ENCODE assay signal across 20 mouse cellular contexts in genomic region chr7:90440044-90440443, GRCm38 (mm10). TPM values are rescaled to one million over a fixed set of nuclear protein-coding genes. Genes with fewer than 3 reads are reported as not detected.
A peak's percentile ranks its signal among the peaks of the same experiment; 100 is the strongest.
DNase-seq lines count a peak whose midpoint lies in the region; ATAC-seq and TF ChIP-seq lines count a peak whose summit lies in the region.
"Had no signal": no experiment of that assay in that cellular context is flagged by ENCODE, and none has a peak within 500 bp of the region (broad histone marks: within the 10 kb centered on the region; RNA-seq: fewer than 3 reads in every experiment).

No protein-coding gene starts in this region.

- ATAC-seq in lung, postnatal 0 days, result no peak
- ATAC-seq: activated CD4-positive, CD25-positive, alpha-beta regulatory T cell, adult 4 months; CD4-positive, CD25-positive, alpha-beta regulatory T cell, adult 4 months; Patski had no signal

- H3K9me3 ChIP-seq in lung, postnatal 0 days (ENCODE audit: low read length), result no peaks in the 10 kb centered on the region
- H3K9me3 ChIP-seq in MEL (replicated peaks; ENCODE audit: insufficient read depth, low read length), result no peaks in the 10 kb centered on the region
- H3K9me3 ChIP-seq: G1E had no signal

- peaks cover 21% of the 10 kb centered on the region for H3K79me2 ChIP-seq in MEL (ENCODE audit: control insufficient read depth, insufficient read depth, low read length, poor library complexity)

- 68% methylated on average over 4 of the region's 4 CpGs for WGBS in lung, postnatal 0 days
- 56% methylated on average over 4 of the region's 4 CpGs for WGBS in lung, adult 2 months

- TF ChIP-seq POLR2A in lung, adult 2 months (IDR thresholded peaks at IDR 0.05; ENCODE audit: borderline replicate concordance, extremely low read depth, low read depth, low read length), result no peak
- no peak for TF ChIP-seq POLR2A in MEL (IDR thresholded peaks at IDR 0.05; ENCODE audit: control insufficient read depth in 1 of 2, insufficient read depth in 1 of 2, low read depth in 1 of 2, low read length in 2 of 2, poor library complexity in 1 of 2)

- H3K4me3 ChIP-seq in lung, postnatal 0 days (ENCODE audit: low read depth, low read length), result no peak overlapping the region
- H3K4me3 ChIP-seq in lung, adult 2 months (replicated peaks; ENCODE audit: extremely low read depth, low read depth, low read length), result no peak overlapping the region
- H3K4me3 ChIP-seq in MEL (ENCODE audit: control insufficient read depth in 1 of 2, insufficient read depth in 1 of 2, low read depth in 2 of 2, low read length in 2 of 2), result no peak overlapping the region

- no peaks in the 10 kb centered on the region for H3K27me3 ChIP-seq in lung, postnatal 0 days (replicated peaks; ENCODE audit: insufficient read depth, low read length)
- H3K27me3 ChIP-seq in MEL (ENCODE audit: control insufficient read depth in 1 of 2, insufficient read depth in 2 of 2, low read length in 2 of 2), result no peaks in the 10 kb centered on the region
- H3K27me3 ChIP-seq: CH12.LX, Patski had no signal

- no peak overlapping the region for H3K27ac ChIP-seq in lung, postnatal 0 days (ENCODE audit: low read length)
- peak overlapping the region; percentile 26; the same call in 1 of the 2 replicates for H3K27ac ChIP-seq in MEL (ENCODE audit: control insufficient read depth, low read depth, low read length)

- H3K36me3 ChIP-seq in lung, postnatal 0 days (ENCODE audit: insufficient read depth, low read length), result no peaks in the 10 kb centered on the region
- H3K36me3 ChIP-seq in MEL (ENCODE audit: control insufficient read depth in 1 of 2, insufficient read depth in 2 of 2, low read length in 2 of 2), result peaks cover 0 to 6% of the 10 kb centered on the region in 2 experiments; a peak in 3 of 4 replicates

- no peak overlapping the region for H3K9ac ChIP-seq in lung, postnatal 0 days (replicated peaks; ENCODE audit: low read depth)
- no peak overlapping the region for H3K9ac ChIP-seq in MEL (ENCODE audit: control insufficient read depth, low read depth, low read length, poor library complexity, severe bottlenecking)

- peak; percentile 66 for TF ChIP-seq EP300 in lung, postnatal 0 days (IDR thresholded peaks at IDR 0.05)
- TF ChIP-seq EP300 in MEL (IDR thresholded peaks at IDR 0.05; ENCODE audit: low read depth in 1 of 2, low read length in 2 of 2), result peak; percentile 40 to 54; a peak in 1 of 4 replicates

- no peak for TF ChIP-seq RAD21 in MEL (IDR thresholded peaks at IDR 0.05; ENCODE audit: low read depth, low read length)

- H3K4me1 ChIP-seq in lung, postnatal 0 days (ENCODE audit: insufficient read depth, low read depth, low read length), result no peaks in the 10 kb centered on the region; the same call in 1 of the 2 replicates
- no peaks in the 10 kb centered on the region for H3K4me1 ChIP-seq in lung, adult 2 months (ENCODE audit: control insufficient read depth, insufficient read depth, low read length)
- peaks cover 0 to 4% of the 10 kb centered on the region in 2 experiments; a peak in 2 of 4 replicates for H3K4me1 ChIP-seq in MEL (ENCODE audit: control insufficient read depth in 1 of 2, insufficient read depth in 2 of 2, low read length in 2 of 2)

- no peak overlapping the region for H3K4me2 ChIP-seq in lung, postnatal 0 days (replicated peaks; ENCODE audit: low read depth, low read length)

- no peak for TF ChIP-seq CTCF in lung, postnatal 0 days (IDR thresholded peaks at IDR 0.05)
- no peak for TF ChIP-seq CTCF in lung, adult 2 months (IDR thresholded peaks at IDR 0.05; ENCODE audit: insufficient read depth, low read length)
- TF ChIP-seq CTCF in MEL (IDR thresholded peaks at IDR 0.05 in 2 of 3, conservative IDR thresholded peaks at IDR 0.05 in 1 of 3; ENCODE audit: control insufficient read depth in 1 of 3, insufficient read depth in 1 of 3, low read depth in 2 of 3, low read length in 3 of 3, poor library complexity in 1 of 3, severe bottlenecking in 1 of 3), result no peak

- DNase-seq in lung, postnatal 0 days (ENCODE audit: low spot score), result no peak
- no peak for DNase-seq in lung, adult 2 months
- peak; percentile 45 for DNase-seq in MEL (ENCODE audit: low read depth, low spot score)
- DNase-seq in layer of hippocampus, adult 8-10 months (ENCODE audit: low spot score in 2 of 2), result no peak
- DNase-seq: adrenal gland, adult 2 months; adrenal gland, adult 8-10 months; adrenal gland, postnatal 10 days; adrenal gland, postnatal 14 days; adrenal gland, postnatal 25 days; adrenal gland, postnatal 36 days; B cell, adult 2 months; cerebellum, adult 11 months; cerebellum, adult 11-12 months; cerebellum, adult 18-20 months; cerebellum, adult 2 months had no signal

TF ChIP-seq in MEL, 35 proteins besides CTCF, POLR2A, EP300 and RAD21:
- peak; percentile 47 for TF ChIP-seq GATA1 (IDR thresholded peaks at IDR 0.05; ENCODE audit: low read depth, low read length)
- no peak for TF ChIP-seq MYB (IDR thresholded peaks at IDR 0.05; ENCODE audit: low read depth, low read length)
- no peak for TF ChIP-seq TBP (IDR thresholded peaks at IDR 0.05; ENCODE audit: low read depth, low read length)
- TF ChIP-seq TAL1 (IDR thresholded peaks at IDR 0.05; ENCODE audit: low read length), result peak; percentile 39; the same call in 1 of the 2 replicates

RNA-seq across cellular contexts. Expression of gene Crebzf, which starts 2.5 kb away (rescaled TPM):
- polyA plus RNA-seq in lung, postnatal 0 days (2015; fragmentation: Nextera tagmentation; extraction: Ambion mirVana), result 23.7 and 28.7 TPM in 2 replicates
- 41.3 and 57.3 TPM in 2 replicates for polyA plus RNA-seq in lung, adult 2 months (2012; rRNA removed)
- 54.6 and 63.3 TPM in 2 replicates for total RNA-seq in MEL (2012; rRNA removed)
- 100 to 1,000 TPM in 1 of 2 experiments, 10 to 100 TPM in 1; 78.9 to 152 TPM for polyA plus RNA-seq in MEL (2012; ENCODE audit: insufficient read depth in 1 of 2, insufficient read length in 2 of 2, low read depth in 1 of 2, low replicate concordance in 2 of 2, missing spikeins in 1 of 2)
- 10 to 100 TPM; 74.6 to 91.6 (median 86.8) TPM for total RNA-seq in layer of hippocampus, adult 8-10 months (2022)

RNA-seq across cellular contexts. Expression of gene Ccdc89, which starts 13.7 kb away (rescaled TPM):
- 1.2 and 1.4 TPM in 2 replicates for polyA plus RNA-seq in lung, postnatal 0 days (2015; fragmentation: Nextera tagmentation; extraction: Ambion mirVana)
- 0.18 and 0.25 TPM in 2 replicates for polyA plus RNA-seq in lung, adult 2 months (2012; rRNA removed)
- not detected in 2 replicates for total RNA-seq in MEL (2012; rRNA removed)
- not detected for polyA plus RNA-seq in MEL (2012; ENCODE audit: insufficient read depth in 1 of 2, insufficient read length in 2 of 2, low read depth in 1 of 2, low replicate concordance in 2 of 2, missing spikeins in 1 of 2)
- total RNA-seq in layer of hippocampus, adult 8-10 months (2022), result 1 to 10 TPM in 2 of 4 experiments, under 1 TPM in 2; 0.98 to 1.3 (median 1.1) TPM
- total RNA-seq: CH12.LX had no signal
- polyA plus RNA-seq: activated CD4-positive, CD25-positive, alpha-beta regulatory T cell, adult 4 months; adrenal gland, adult 2 months; CD4-positive, CD25-positive, alpha-beta regulatory T cell, adult 4 months; G1E had no signal

RNA-seq across cellular contexts. Expression of gene Tmem126a, which starts 17.0 kb away (rescaled TPM):
- polyA plus RNA-seq in lung, postnatal 0 days (2015; fragmentation: Nextera tagmentation; extraction: Ambion mirVana), result 62.6 and 63.5 TPM in 2 replicates
- polyA plus RNA-seq in lung, adult 2 months (2012; rRNA removed), result 6.8 and 13.8 TPM in 2 replicates
- 10.3 and 14.3 TPM in 2 replicates for total RNA-seq in MEL (2012; rRNA removed)
- polyA plus RNA-seq in MEL (2012; ENCODE audit: insufficient read depth in 1 of 2, insufficient read length in 2 of 2, low read depth in 1 of 2, low replicate concordance in 2 of 2, missing spikeins in 1 of 2), result 10 to 100 TPM in 1 of 2 experiments, not detected in 1; 11.9 TPM
- 10 to 100 TPM; 37.2 to 53.0 (median 40.9) TPM for total RNA-seq in layer of hippocampus, adult 8-10 months (2022)

RNA-seq across cellular contexts. Expression of gene Tmem126b, which starts 35.8 kb away (rescaled TPM):
- polyA plus RNA-seq in lung, postnatal 0 days (2015; fragmentation: Nextera tagmentation; extraction: Ambion mirVana), result 22.3 and 22.9 TPM in 2 replicates
- 5.2 and 6.1 TPM in 2 replicates for polyA plus RNA-seq in lung, adult 2 months (2012; rRNA removed)
- total RNA-seq in MEL (2012; rRNA removed), result 7.9 and 8.1 TPM in 2 replicates
- polyA plus RNA-seq in MEL (2012; ENCODE audit: insufficient read depth in 1 of 2, insufficient read length in 2 of 2, low read depth in 1 of 2, low replicate concordance in 2 of 2, missing spikeins in 1 of 2), result 1 to 10 TPM in 1 of 2 experiments, not detected in 1; 7.9 TPM
- total RNA-seq in layer of hippocampus, adult 8-10 months (2022), result 10 to 100 TPM; 25.0 to 33.3 (median 28.1) TPM

RNA-seq across cellular contexts. Expression of gene Dlg2, which starts 36.4 kb away (rescaled TPM):
- polyA plus RNA-seq in lung, postnatal 0 days (2015; fragmentation: Nextera tagmentation; extraction: Ambion mirVana), result 0.23 and 0.43 TPM in 2 replicates
- 0.14 and 1.3 TPM in 2 replicates for polyA plus RNA-seq in lung, adult 2 months (2012; rRNA removed)
- 0.04 TPM in 1 of 2 replicates, not detected in the other for total RNA-seq in MEL (2012; rRNA removed)
- not detected for polyA plus RNA-seq in MEL (2012; ENCODE audit: insufficient read depth in 1 of 2, insufficient read length in 2 of 2, low read depth in 1 of 2, low replicate concordance in 2 of 2, missing spikeins in 1 of 2)
- 100 to 1,000 TPM; 216 to 253 (median 244) TPM for total RNA-seq in layer of hippocampus, adult 8-10 months (2022)
- total RNA-seq: CH12.LX had no signal
- polyA plus RNA-seq: G1E had no signal
